Mouse (Mus musculus) heart, adult 8-10 months (tissue): ENCODE measurements around the gene Serpina12. TPM values are rescaled to one million over a fixed set of nuclear protein-coding genes. Genes with fewer than 3 reads are reported as not detected.
A peak's percentile ranks its signal among the peaks of the same experiment; 100 is the strongest.

Experiments used
- DNase-seq: peaks from one replicate; pipeline ENCODE4 v3.0.0; 2022; ENCODE audit warnings: low spot score
- total RNA-seq, 4 experiments: library from RNA; stranded (reverse); gene quantifications; 2 replicates each; pipeline ENCODE4 v1.2.4; 2022

Gene Serpina12
- total RNA-seq, 4 experiments from 2014 or later, result not detected

DNA sequence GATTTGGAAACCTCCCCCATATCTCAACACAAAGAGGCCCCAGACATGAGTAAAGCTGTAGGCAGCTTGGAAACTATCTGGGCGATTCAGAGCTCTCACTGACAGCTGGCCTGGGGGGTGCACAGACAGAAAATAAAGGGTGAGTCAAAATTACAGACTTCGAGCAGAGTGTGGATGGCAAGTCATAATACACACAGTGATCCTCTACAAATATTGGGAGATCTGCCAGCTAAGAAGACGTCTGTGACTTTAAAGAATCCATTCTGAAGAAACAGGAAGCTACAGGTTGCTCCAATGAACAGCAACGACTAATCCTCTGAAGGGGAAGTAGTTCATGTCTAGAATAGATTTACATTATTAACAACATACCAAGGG is 41.0 kb downstream of the Serpina12 start:
- no peak for DNase-seq

DNA sequence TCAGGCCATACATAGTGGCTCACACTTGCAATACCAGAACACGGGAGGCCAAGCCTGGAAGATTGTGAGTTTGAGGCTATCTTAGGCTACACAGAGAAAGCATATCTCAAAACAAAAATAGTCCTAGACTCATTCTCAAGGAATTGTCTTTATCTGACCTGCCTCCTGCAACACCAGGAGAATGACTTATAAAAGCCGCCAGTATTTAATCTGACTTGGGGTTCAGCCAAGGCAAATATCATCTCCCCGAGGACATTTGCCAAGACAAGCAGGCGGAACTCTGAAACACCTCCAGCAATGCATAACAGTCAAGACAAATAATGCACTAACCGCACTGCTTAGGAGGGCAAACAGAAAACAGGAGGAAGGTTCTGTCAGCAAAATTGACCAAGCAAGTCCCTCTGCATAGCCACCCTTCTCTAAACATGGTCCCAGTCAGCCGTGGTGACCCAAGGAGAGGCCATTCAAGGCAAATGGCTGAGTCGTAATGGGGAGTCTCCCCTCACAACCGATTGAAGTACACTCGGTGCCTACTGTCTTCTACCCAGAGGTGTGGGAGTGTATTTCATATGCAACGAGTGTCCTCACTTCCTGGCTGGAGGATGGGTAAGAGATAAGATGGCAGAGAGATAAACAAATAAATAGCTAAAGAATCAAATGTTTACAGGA is 41.5 kb downstream of the Serpina12 start:
- DNase-seq, result peak; percentile 74

DNA sequence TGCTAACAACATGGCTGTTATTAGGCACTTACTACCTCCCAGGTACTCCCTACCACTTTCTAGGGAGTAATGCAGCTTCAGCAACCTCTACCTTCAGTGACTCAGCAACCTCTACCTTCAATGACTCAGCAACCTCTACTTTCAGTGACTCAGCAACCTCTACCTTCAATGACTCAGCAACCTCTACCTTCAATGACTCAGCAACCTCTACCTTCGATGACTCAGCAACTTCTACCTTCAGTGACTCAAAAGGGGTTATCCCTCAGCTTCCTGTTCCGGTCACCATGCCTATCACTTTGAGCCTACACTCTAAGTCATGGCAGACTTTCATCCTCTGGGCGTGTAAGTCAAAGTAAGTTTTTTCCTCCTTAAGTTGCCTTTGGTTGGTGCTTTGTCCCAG is 43.6 kb downstream of the Serpina12 start:
- no peak for DNase-seq

- no peak for DNase-seq
These were observed 44.6 kb downstream of the Serpina12 start for GRCm38 (mm10) chr12:103999611-104000010.

DNA sequence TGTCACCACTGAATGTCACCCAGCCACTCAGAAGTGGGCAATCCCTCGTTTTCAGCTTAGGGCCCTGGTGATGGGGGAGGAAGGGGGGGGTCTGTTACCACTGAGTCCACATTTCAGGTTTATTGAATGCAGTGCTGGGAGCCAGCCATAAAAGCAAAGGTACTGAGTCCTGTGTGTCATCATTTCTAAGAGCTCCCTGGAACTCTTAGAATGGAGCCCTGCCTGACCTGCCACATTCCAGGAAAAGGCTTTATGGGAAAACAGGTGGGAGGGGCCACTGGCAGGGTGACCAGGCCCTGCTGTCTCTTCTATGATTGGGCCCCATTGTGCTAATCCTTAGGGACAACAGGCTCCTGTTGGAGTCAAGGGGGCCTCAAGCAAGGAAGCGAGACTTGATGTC is 47.7 kb downstream of the Serpina12 start:
- no peak for DNase-seq

GRCm38 (mm10) chr12:103995292-103996072 is 48.8 kb downstream of the Serpina12 start:
- DNase-seq, result peak; percentile 65

- DNase-seq, result no peak
These were observed 51.3 kb downstream of the Serpina12 start for GRCm38 (mm10) chr12:103992945-103993344.

DNA sequence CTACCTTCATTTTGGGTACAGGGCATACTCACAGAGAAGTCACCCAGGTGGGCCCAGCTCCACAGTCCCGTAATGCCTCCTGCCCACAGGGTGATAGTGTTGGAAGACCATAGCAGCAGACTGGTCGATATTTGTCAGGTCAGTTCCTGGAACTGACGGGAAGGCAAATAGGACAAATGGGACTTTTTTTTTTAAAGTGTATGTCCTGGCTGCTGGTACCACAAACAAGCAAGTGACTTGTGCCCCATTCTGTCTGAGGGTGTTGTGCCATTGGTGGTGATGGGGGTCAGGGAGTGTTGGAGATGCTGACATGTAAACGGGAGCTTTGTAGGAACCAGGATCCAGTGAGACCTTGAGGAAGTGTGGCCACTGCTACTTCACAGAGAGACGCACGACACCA is 54.4 kb downstream of the Serpina12 start, which contains the start of gene Serpina11:
Gene Serpina11, minus strand, starts transcription at position 101 of the 400 bp plus-strand sequence.
- no peak for DNase-seq

DNA sequence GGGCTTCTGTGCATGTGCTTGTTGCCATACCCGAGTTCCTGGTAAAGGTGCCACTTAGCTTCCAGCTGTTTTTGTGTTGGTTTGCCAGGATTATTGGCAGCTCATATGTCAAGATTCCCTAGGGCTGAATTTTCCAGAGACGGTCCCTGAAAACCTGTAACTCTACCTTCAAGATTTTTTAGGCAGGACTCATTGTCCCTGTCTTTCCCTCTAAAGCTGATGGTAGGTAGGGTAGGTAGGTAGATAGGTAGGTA is 54.8 kb downstream of the Serpina12 start:
- DNase-seq, result no peak

GRCm38 (mm10) chr12:103988754-103989513 is 55.3 kb downstream of the Serpina12 start:
- no peak for DNase-seq

GRCm38 (mm10) chr12:103985868-103986267 is 58.4 kb downstream of the Serpina12 start:
- DNase-seq, result no peak

DNA sequence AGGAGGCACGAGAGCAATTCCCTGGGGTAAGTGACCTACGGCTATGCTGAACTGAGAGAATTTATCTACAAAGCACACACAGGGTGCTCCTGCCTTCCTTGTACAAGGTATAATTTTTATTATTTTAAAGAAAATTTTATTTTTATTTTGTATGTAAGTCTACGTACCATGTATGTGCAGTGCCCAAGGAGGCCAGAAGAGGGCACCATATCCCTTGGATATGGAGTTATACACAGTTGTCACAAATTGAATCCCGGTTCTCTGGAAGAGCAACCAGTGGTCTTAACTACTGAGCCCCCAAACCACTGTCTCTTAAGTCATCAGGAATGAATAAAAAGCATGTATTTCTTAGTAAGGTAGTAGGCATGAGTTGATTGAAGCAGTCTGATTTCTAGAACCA is 59.3 kb downstream of the Serpina12 start:
- peak; percentile 15 for DNase-seq

GRCm38 (mm10) chr12:103981646-103982360 is 62.4 kb downstream of the Serpina12 start:
- no peak for DNase-seq

Other genes starting within 250 kb of the Serpina12 start
- gene Serpina1b, start 214.1 kb downstream of the Serpina12 start, total RNA-seq, result 1 to 10 TPM in 1 of 4 experiments, under 1 TPM in 2, not detected in 1; 0.47 to 6.7 (median 0.88) TPM
- under 1 TPM in 1 of 4 experiments, not detected in 3; 0.17 TPM for gene Serpina1a, start 180.9 kb downstream of the Serpina12 start, total RNA-seq
- under 1 TPM in 1 of 4 experiments, not detected in 3; 0.52 TPM for gene Serpina1c, start 139.6 kb downstream of the Serpina12 start, total RNA-seq
- under 1 TPM; 0.19 to 0.44 (median 0.36) TPM for gene Serpina1e, start 85.5 kb downstream of the Serpina12 start, total RNA-seq
- under 1 TPM in 1 of 4 experiments, not detected in 3; 0.32 TPM for gene Serpina11, start 54.5 kb downstream of the Serpina12 start, total RNA-seq
- gene Serpina9, start 30.7 kb downstream of the Serpina12 start, total RNA-seq, result under 1 TPM in 3 of 4 experiments, not detected in 1; 0.08 to 0.11 (median 0.09) TPM
- gene Serpina5, start 56.7 kb upstream of the Serpina12 start, total RNA-seq, result not detected
- gene Serpina3a, start 68.3 kb upstream of the Serpina12 start, total RNA-seq, result not detected
- gene Serpina3b, start 83.6 kb upstream of the Serpina12 start, total RNA-seq, result not detected
- gene Serpina3c, start 109.4 kb upstream of the Serpina12 start, total RNA-seq, result under 1 TPM; 0.41 to 0.63 (median 0.58) TPM
- gene Serpina3f, start 170.1 kb upstream of the Serpina12 start, total RNA-seq, result not detected
- 1 to 10 TPM in 3 of 4 experiments, under 1 TPM in 1; 0.84 to 2.1 (median 1.8) TPM for gene Serpina3g, start 191.8 kb upstream of the Serpina12 start, total RNA-seq
- 1 to 10 TPM in 1 of 4 experiments, under 1 TPM in 2, not detected in 1; 0.23 to 1.6 (median 0.53) TPM for gene Serpina3i, start 218.7 kb upstream of the Serpina12 start, total RNA-seq